In the genomic region with DNA sequence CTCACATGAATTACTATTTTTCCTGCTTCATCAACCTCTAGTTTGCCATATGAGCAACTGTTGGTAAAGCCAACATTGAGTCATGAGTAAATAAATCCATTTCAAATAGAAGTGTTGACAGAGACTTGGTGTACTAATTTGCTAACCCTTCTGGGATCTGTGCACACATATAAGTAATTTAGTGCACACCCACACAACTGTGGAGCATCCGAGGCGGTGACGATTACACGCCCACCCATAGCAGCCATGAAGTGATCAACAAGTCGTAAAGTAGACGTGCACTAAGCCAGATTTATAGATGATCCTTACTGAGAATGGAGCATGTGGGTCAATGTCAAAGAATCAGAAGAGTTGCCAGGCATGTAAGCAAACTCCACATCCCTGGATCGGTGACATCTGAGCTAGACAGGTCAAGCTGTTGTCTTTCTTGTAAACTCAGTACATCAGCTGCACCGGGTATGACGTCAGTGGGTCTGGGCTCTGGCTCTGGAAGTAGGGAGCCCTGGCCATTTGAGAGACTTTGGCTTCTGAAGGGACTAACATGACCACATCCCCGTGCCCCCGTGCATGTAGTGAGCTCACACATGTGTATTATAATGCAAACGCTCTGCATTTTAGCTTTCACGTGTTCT, we compare ENCODE assay signal across 19 mouse cellular contexts.
A peak's percentile ranks its signal among the peaks of the same experiment; 100 is the strongest.
DNase-seq lines count a peak whose midpoint lies in the region; ATAC-seq and TF ChIP-seq lines count a peak whose summit lies in the region.
"Had no signal": no experiment of that assay in that cellular context is flagged by ENCODE, and none has a peak within 500 bp of the region (broad histone marks: within the 10 kb centered on the region; RNA-seq: fewer than 3 reads in every experiment).

No protein-coding gene starts in this region.

- H3K9ac ChIP-seq in forebrain, embryonic 11.5 days (ENCODE audit: low read length): no peak overlapping the region
- H3K9ac ChIP-seq in forebrain, embryonic 14.5 days (ENCODE audit: low read length): no peak overlapping the region
- H3K9ac ChIP-seq: embryonic facial prominence, embryonic 13.5 days; forebrain, embryonic 15.5 days; heart, embryonic 13.5 days; hindbrain, embryonic 13.5 days; intestine, embryonic 15.5 days had no signal

- TF ChIP-seq POLR2A in myocyte (IDR thresholded peaks at IDR 0.05; ENCODE audit: insufficient read length, low read depth): no peak

- no peaks in the 10 kb centered on the region for H3K79me2 ChIP-seq in myocyte (ENCODE audit: control insufficient read depth, insufficient read depth)

- 92% methylated on average over 13 of the region's 13 CpGs for WGBS in forebrain, embryonic 11.5 days
- 93% methylated on average over 13 of the region's 13 CpGs for WGBS in forebrain, embryonic 14.5 days

- H3K4me3 ChIP-seq in forebrain, embryonic 11.5 days (ENCODE audit: low read depth, low read length): no peak overlapping the region
- H3K4me3 ChIP-seq in forebrain, embryonic 14.5 days (ENCODE audit: low read depth, low read length): no peak overlapping the region
- no peak overlapping the region for H3K4me3 ChIP-seq in myocyte
- H3K4me3 ChIP-seq: embryonic facial prominence, embryonic 13.5 days; forebrain, embryonic 15.5 days; heart, embryonic 13.5 days; hindbrain, embryonic 13.5 days; intestine, embryonic 15.5 days had no signal

- 0 out of 2 replicates have a peak, but pooled peaks cover 3% of the 10 kb centered on the region for H3K4me1 ChIP-seq in forebrain, embryonic 11.5 days (replicated peaks; ENCODE audit: control insufficient read depth, insufficient read depth, low read length)
- no peaks in the 10 kb centered on the region for H3K4me1 ChIP-seq in forebrain, embryonic 14.5 days (ENCODE audit: control insufficient read depth, insufficient read depth, low read length)
- H3K4me1 ChIP-seq: forebrain, embryonic 15.5 days had no signal

- no peaks in the 10 kb centered on the region for H3K27me3 ChIP-seq in forebrain, embryonic 11.5 days (ENCODE audit: control insufficient read depth, insufficient read depth, low read length)
- H3K27me3 ChIP-seq in forebrain, embryonic 14.5 days (replicated peaks; ENCODE audit: control insufficient read depth, insufficient read depth, low read length): no peaks in the 10 kb centered on the region
- H3K27me3 ChIP-seq in myocyte (ENCODE audit: control insufficient read depth, insufficient read depth, insufficient read length): no peaks in the 10 kb centered on the region
- H3K27me3 ChIP-seq: CH12.LX; embryonic facial prominence, embryonic 13.5 days; forebrain, embryonic 15.5 days; heart, embryonic 13.5 days; hindbrain, embryonic 13.5 days; intestine, embryonic 15.5 days had no signal

- H3K4me2 ChIP-seq in forebrain, embryonic 11.5 days (ENCODE audit: low read depth, low read length, severe bottlenecking): no peak overlapping the region
- no peak overlapping the region for H3K4me2 ChIP-seq in forebrain, embryonic 14.5 days (ENCODE audit: low read length)
- peak overlapping the region; percentile 39 for H3K4me2 ChIP-seq in myocyte (ENCODE audit: low read depth)
- H3K4me2 ChIP-seq: embryonic facial prominence, embryonic 13.5 days; forebrain, embryonic 15.5 days; heart, embryonic 13.5 days; hindbrain, embryonic 13.5 days; intestine, embryonic 15.5 days had no signal

- H3K36me3 ChIP-seq in forebrain, embryonic 11.5 days (ENCODE audit: control insufficient read depth, insufficient read depth, low read length): no peaks in the 10 kb centered on the region
- no peaks in the 10 kb centered on the region for H3K36me3 ChIP-seq in forebrain, embryonic 14.5 days (ENCODE audit: control insufficient read depth, insufficient read depth, low read length)
- no peaks in the 10 kb centered on the region for H3K36me3 ChIP-seq in myocyte (ENCODE audit: control insufficient read depth, insufficient read depth)
- H3K36me3 ChIP-seq: embryonic facial prominence, embryonic 13.5 days; forebrain, embryonic 15.5 days; heart, embryonic 13.5 days; hindbrain, embryonic 13.5 days; intestine, embryonic 15.5 days had no signal

- H3K27ac ChIP-seq in forebrain, embryonic 11.5 days (ENCODE audit: low read depth, low read length): no peak overlapping the region
- H3K27ac ChIP-seq in forebrain, embryonic 14.5 days (ENCODE audit: low read depth, low read length): no peak overlapping the region
- H3K27ac ChIP-seq: embryonic facial prominence, embryonic 13.5 days; forebrain, embryonic 15.5 days; heart, embryonic 13.5 days; hindbrain, embryonic 13.5 days; hindbrain, postnatal 0 days; intestine, embryonic 15.5 days had no signal

- H3ac ChIP-seq in myocyte (ENCODE audit: control insufficient read depth, insufficient read length): no peak overlapping the region

- peak; percentile 28 for DNase-seq in forebrain, embryonic 11.5 days (ENCODE audit: low spot score)
- no peak for DNase-seq in forebrain, embryonic 14.5 days (ENCODE audit: low spot score)
- DNase-seq in heart, adult 11 months: peak; percentile 69
- no peak for DNase-seq in heart, postnatal 36 days
- DNase-seq in 3T3-L1 (ENCODE audit: low read depth, low spot score): peak; percentile 67
- no peak for DNase-seq in kidney, postnatal 4 days
- DNase-seq: adrenal gland, adult 2 months; adrenal gland, postnatal 25 days; cerebellum, adult 18-20 months; cerebellum, adult 9-11 months; cerebellum, postnatal 36 days had no signal

- intact Hi-C loops in heart, postnatal 36 days (cut with DNase I): no loop called here

- ATAC-seq in forebrain, embryonic 11.5 days (replicated peaks; ENCODE audit: low FRiP score): no peak
- no peak for ATAC-seq in forebrain, embryonic 14.5 days
- ATAC-seq: forebrain, embryonic 15.5 days; hindbrain, postnatal 0 days; intestine, embryonic 15.5 days had no signal

- no peaks in the 10 kb centered on the region for H3K9me3 ChIP-seq in forebrain, embryonic 11.5 days (ENCODE audit: control insufficient read depth, low read length)
- H3K9me3 ChIP-seq in forebrain, embryonic 14.5 days (replicated peaks; ENCODE audit: control insufficient read depth, low read length): no peaks in the 10 kb centered on the region
- H3K9me3 ChIP-seq: embryonic facial prominence, embryonic 13.5 days; forebrain, embryonic 15.5 days; heart, embryonic 13.5 days; hindbrain, embryonic 13.5 days; intestine, embryonic 15.5 days had no signal

TF ChIP-seq in myocyte, 11 proteins besides CTCF, POLR2A, EP300 and RAD21:
- TF ChIP-seq CEBPB (IDR thresholded peaks at IDR 0.05; ENCODE audit: insufficient read depth, poor library complexity, severe bottlenecking): no peak
- TF ChIP-seq MYOD1 (IDR thresholded peaks at IDR 0.05; ENCODE audit: control insufficient read depth in 1 of 3, insufficient read length in 2 of 3, low read depth in 2 of 3): peak in 1 of 3 experiments; percentile 21

Comparison
In these comparisons a context has a peak if more than half of its experiments do, and no peak if none do; other contexts are left out.
1. DNase-seq: peak in forebrain, embryonic 11.5 days (single experiment), heart, adult 11 months (single experiment) and 3T3-L1 (single experiment); none in forebrain, embryonic 14.5 days (single experiment), heart, postnatal 36 days (0 of 2) and kidney, postnatal 4 days (0 of 2).